Mouse (Mus musculus) mouse embryonic stem cell (cell line): ENCODE measurements around the gene Arhgap22.

Source experiments
- in situ Hi-C, 2 experiments: fragments of 300-500 bp; cut with MboI; formaldehyde crosslinking; loops; 1 replicate in 1 of 2; 3 replicates in 1 of 2; pipeline ENCODE4 v1.14.3; 2019 to 2020; ENCODE audit warnings: low sequenced_read_pairs in 2 of 2, low pct_unique_long_range_greater_than_20kb in 1 of 2, mixed read lengths in 1 of 2; ENCODE audit not compliant: unreplicated experiment in 1 of 2

The Arhgap22 gene

GRCm38 (mm10) chr14:33314160-33314559 is 100.3 kb downstream of the Arhgap22 start:
- in situ Hi-C loops: no loop called here

GRCm38 (mm10) chr14:33315111-33315510 is 101.3 kb downstream of the Arhgap22 start:
- in situ Hi-C loops: loop anchor here in 1 of 2 experiments (5.0 kb wide), 1 partner anchor 57 kb away; no protein-coding TSS in a partner anchor

- in situ Hi-C loops: loop anchor here in 1 of 2 experiments (5.0 kb wide), 1 partner anchor 57 kb away; no protein-coding TSS in a partner anchor
Measured at GRCm38 (mm10) chr14:33315771-33316170, 101.9 kb downstream of the Arhgap22 start.

GRCm38 (mm10) chr14:33317946-33318345 is 104.1 kb downstream of the Arhgap22 start:
- in situ Hi-C loops: loop anchor here in 1 of 2 experiments (5.0 kb wide), 1 partner anchor 54 kb away; no protein-coding TSS in a partner anchor

GRCm38 (mm10) chr14:33319541-33320521 is 106.0 kb downstream of the Arhgap22 start:
- in situ Hi-C loops: loop anchor here in 1 of 2 experiments (5.0 kb wide), 1 partner anchor 52 kb away; no protein-coding TSS in a partner anchor

- in situ Hi-C loops: no loop called here
Measured at GRCm38 (mm10) chr14:33320856-33321255, 107.0 kb downstream of the Arhgap22 start.

GRCm38 (mm10) chr14:33322661-33323088 is 108.8 kb downstream of the Arhgap22 start:
- in situ Hi-C loops: no loop called here

- in situ Hi-C loops: no loop called here
Measured at GRCm38 (mm10) chr14:33324556-33324955, 110.7 kb downstream of the Arhgap22 start.

GRCm38 (mm10) chr14:33328369-33328768 is 114.5 kb downstream of the Arhgap22 start:
- in situ Hi-C loops: no loop called here

GRCm38 (mm10) chr14:33329297-33329805 is 115.5 kb downstream of the Arhgap22 start:
- in situ Hi-C loops: no loop called here

- in situ Hi-C loops: no loop called here
Measured at GRCm38 (mm10) chr14:33330986-33331385, 117.2 kb downstream of the Arhgap22 start.

- in situ Hi-C loops: no loop called here
Measured at GRCm38 (mm10) chr14:33331627-33332026, 117.8 kb downstream of the Arhgap22 start.

GRCm38 (mm10) chr14:33333833-33334232 is 120.0 kb downstream of the Arhgap22 start:
- in situ Hi-C loops: no loop called here

- in situ Hi-C loops: no loop called here
Measured at GRCm38 (mm10) chr14:33334402-33334801, 120.6 kb downstream of the Arhgap22 start.

- in situ Hi-C loops: no loop called here
Measured at GRCm38 (mm10) chr14:33335733-33336132, 121.9 kb downstream of the Arhgap22 start.

- in situ Hi-C loops: no loop called here
Measured at GRCm38 (mm10) chr14:33338684-33339083, 124.9 kb downstream of the Arhgap22 start.

GRCm38 (mm10) chr14:33343131-33343725 is 129.4 kb downstream of the Arhgap22 start:
- in situ Hi-C loops: no loop called here

GRCm38 (mm10) chr14:33346546-33346945 is 132.7 kb downstream of the Arhgap22 start:
- in situ Hi-C loops: no loop called here

- in situ Hi-C loops: no loop called here
Measured at GRCm38 (mm10) chr14:33347738-33348137, 133.9 kb downstream of the Arhgap22 start.
